In the genomic region with DNA sequence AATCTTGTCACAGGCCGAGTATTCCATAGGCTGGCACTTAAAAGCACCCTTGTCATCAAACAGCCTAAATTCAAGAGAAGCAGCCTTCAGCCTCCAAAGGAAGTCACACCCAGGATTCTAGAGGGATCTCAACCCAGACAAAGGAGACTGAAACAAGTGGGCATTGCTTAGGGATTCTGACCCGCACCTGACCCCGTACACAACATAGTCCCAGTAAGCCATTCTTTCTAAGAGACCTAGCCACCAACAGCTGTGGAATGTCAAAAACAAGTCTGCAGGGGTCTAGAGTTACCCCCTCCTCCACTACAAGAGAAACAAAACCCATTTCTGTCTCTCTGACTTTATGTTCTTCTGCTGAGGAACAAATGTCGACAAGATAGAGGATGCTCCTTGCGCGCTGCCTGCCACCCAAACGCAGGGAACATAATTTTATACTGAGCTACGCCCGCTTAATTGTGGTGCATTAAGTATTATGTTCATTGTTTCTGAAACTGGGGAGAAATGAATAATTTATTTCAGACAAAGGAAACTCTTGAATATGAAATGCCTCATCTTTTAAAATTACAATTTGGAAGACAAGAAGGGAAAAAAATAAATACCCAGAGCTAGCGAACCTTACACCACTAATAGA, we compare ENCODE assay signal across 16 mouse cellular contexts. TPM values are rescaled to one million over a fixed set of nuclear protein-coding genes. Genes with fewer than 3 reads are reported as not detected.
DNase-seq lines count a peak whose midpoint lies in the region; ATAC-seq and TF ChIP-seq lines count a peak whose summit lies in the region.
"Had no signal": no experiment of that assay in that cellular context is flagged by ENCODE, and none has a peak within 500 bp of the region (broad histone marks: within the 10 kb centered on the region; RNA-seq: fewer than 3 reads in every experiment).

No protein-coding gene starts in this region.

- H3K9ac ChIP-seq in heart, embryonic 12.5 days, result no peak overlapping the region
- no peak overlapping the region for H3K9ac ChIP-seq in liver, adult 2 months (ENCODE audit: low read depth, low read length)
- 0 out of 2 replicates have a peak overlapping the region, but pooled peaks have one; percentile 1 for H3K9ac ChIP-seq in neural tube, embryonic 13.5 days
- H3K9ac ChIP-seq: embryonic facial prominence, embryonic 12.5 days; limb, embryonic 15.5 days had no signal

- peaks cover 7% of the 10 kb centered on the region for H3K4me1 ChIP-seq in heart, embryonic 10.5 days
- H3K4me1 ChIP-seq in heart, embryonic 12.5 days (replicated peaks), result peaks cover 22% of the 10 kb centered on the region
- H3K4me1 ChIP-seq in liver, adult 2 months (ENCODE audit: control insufficient read depth, insufficient read depth, low read length), result peaks cover 42% of the 10 kb centered on the region
- peaks cover 61% of the 10 kb centered on the region for H3K4me1 ChIP-seq in neural tube, embryonic 13.5 days (replicated peaks)
- H3K4me1 ChIP-seq: limb, embryonic 15.5 days had no signal

- peak overlapping the region; percentile 19; the same call in 1 of the 2 replicates for H3K27ac ChIP-seq in heart, embryonic 10.5 days
- no peak overlapping the region for H3K27ac ChIP-seq in heart, embryonic 12.5 days (ENCODE audit: poor library complexity, severe bottlenecking)
- H3K27ac ChIP-seq in liver, adult 2 months (replicated peaks; ENCODE audit: insufficient read depth, low read depth, low read length), result peak overlapping the region; percentile 40; the same call in 1 of the 2 replicates
- H3K27ac ChIP-seq in neural tube, embryonic 13.5 days (replicated peaks), result peak overlapping the region; percentile 47
- H3K27ac ChIP-seq: embryonic facial prominence, embryonic 12.5 days; limb, embryonic 15.5 days had no signal

- ATAC-seq in heart, embryonic 12.5 days (ENCODE audit: insufficient number of reproducible peaks, low FRiP score), result no peak
- ATAC-seq in neural tube, embryonic 13.5 days (ENCODE audit: low read depth), result no peak
- ATAC-seq: midbrain, embryonic 16.5 days had no signal

- no peak for TF ChIP-seq POLR2A in liver, adult 2 months (IDR thresholded peaks at IDR 0.05; ENCODE audit: extremely low read depth, insufficient read depth, low read length)

- H3K79me2 ChIP-seq in liver, adult 2 months (ENCODE audit: control insufficient read depth, insufficient read depth, low read length), result peaks cover 38% of the 10 kb centered on the region

- no peak for TF ChIP-seq CTCF in liver, adult 2 months (IDR thresholded peaks at IDR 0.05; ENCODE audit: low read depth, low read length)

- no peaks in the 10 kb centered on the region for H3K27me3 ChIP-seq in heart, embryonic 10.5 days (ENCODE audit: insufficient read depth, poor library complexity, severe bottlenecking)
- 0 out of 2 replicates have a peak, but pooled peaks cover 4% of the 10 kb centered on the region for H3K27me3 ChIP-seq in heart, embryonic 12.5 days (replicated peaks)
- no peaks in the 10 kb centered on the region for H3K27me3 ChIP-seq in liver, adult 2 months (ENCODE audit: control insufficient read depth, insufficient read depth, low read length)
- no peaks in the 10 kb centered on the region for H3K27me3 ChIP-seq in neural tube, embryonic 13.5 days
- H3K27me3 ChIP-seq: embryonic facial prominence, embryonic 12.5 days; limb, embryonic 15.5 days had no signal

- no peaks in the 10 kb centered on the region for H3K36me3 ChIP-seq in heart, embryonic 10.5 days
- no peaks in the 10 kb centered on the region for H3K36me3 ChIP-seq in heart, embryonic 12.5 days
- H3K36me3 ChIP-seq in liver, adult 2 months (ENCODE audit: control insufficient read depth, insufficient read depth, low read length), result peaks cover 12% of the 10 kb centered on the region; the same call in 1 of the 2 replicates
- H3K36me3 ChIP-seq in neural tube, embryonic 13.5 days, result peaks cover 4% of the 10 kb centered on the region
- H3K36me3 ChIP-seq: embryonic facial prominence, embryonic 12.5 days; limb, embryonic 15.5 days had no signal

- DNase-seq in heart, embryonic 10.5 days (ENCODE audit: low spot score), result no peak
- no peak for DNase-seq in liver, adult 2 months (ENCODE audit: extremely low read depth, low read depth, low spot score)
- no peak for DNase-seq in liver
- DNase-seq in embryo, embryonic 10 days (ENCODE audit: low spot score), result peak; percentile 35
- DNase-seq in ovary, postnatal 10 days (ENCODE audit: low spot score), result no peak
- no peak for DNase-seq in cerebellum, adult 18-20 months
- DNase-seq: B cell, adult 2 months; cerebellum, adult 8-10 months; right cerebral cortex, postnatal 25 days; thymus, adult 2 months had no signal

- 72% methylated on average over 10 of the region's 10 CpGs for WGBS in heart, embryonic 10.5 days
- WGBS in heart, embryonic 12.5 days, result 73% methylated on average over 10 of the region's 10 CpGs
- 90% methylated on average over 10 of the region's 10 CpGs for WGBS in liver, adult 2 months
- WGBS in neural tube, embryonic 13.5 days, result 34% methylated on average over 10 of the region's 10 CpGs

- H3K4me2 ChIP-seq in heart, embryonic 12.5 days, result no peak overlapping the region
- no peak overlapping the region for H3K4me2 ChIP-seq in neural tube, embryonic 13.5 days
- H3K4me2 ChIP-seq: embryonic facial prominence, embryonic 12.5 days; limb, embryonic 15.5 days had no signal

- no peak overlapping the region for H3K4me3 ChIP-seq in heart, embryonic 10.5 days
- H3K4me3 ChIP-seq in heart, embryonic 12.5 days, result no peak overlapping the region
- no peak overlapping the region for H3K4me3 ChIP-seq in liver, adult 2 months (ENCODE audit: insufficient read depth, low read depth, low read length)
- no peak overlapping the region for H3K4me3 ChIP-seq in neural tube, embryonic 13.5 days
- H3K4me3 ChIP-seq: embryonic facial prominence, embryonic 12.5 days; limb, embryonic 15.5 days had no signal

- H3K9me3 ChIP-seq in heart, embryonic 10.5 days, result no peaks in the 10 kb centered on the region
- no peaks in the 10 kb centered on the region for H3K9me3 ChIP-seq in heart, embryonic 12.5 days (replicated peaks)
- H3K9me3 ChIP-seq in neural tube, embryonic 13.5 days, result no peaks in the 10 kb centered on the region
- H3K9me3 ChIP-seq: embryonic facial prominence, embryonic 12.5 days; limb, embryonic 15.5 days had no signal

RNA-seq across cellular contexts. Expression of gene Gfra1, which starts 18.2 kb away (rescaled TPM):
- 2.1 and 6.0 TPM in 2 replicates for polyA plus RNA-seq in heart, embryonic 10.5 days (2016; fragmentation: Nextera tagmentation; extraction: Ambion mirVana)
- polyA plus RNA-seq in heart, embryonic 12.5 days (2016; fragmentation: Nextera tagmentation; extraction: Ambion mirVana), result 6.1 and 6.4 TPM in 2 replicates
- total RNA-seq in liver, adult 2 months (2014; rRNA removed), result 101 and 109 TPM in 2 replicates
- 38.9 and 42.4 TPM in 2 replicates for polyA plus RNA-seq in liver, adult 2 months (2012; rRNA removed)
- 72.7 and 83.3 TPM in 2 replicates for polyA plus RNA-seq in neural tube, embryonic 13.5 days (2015; fragmentation: Nextera tagmentation; extraction: Ambion mirVana)
- total RNA-seq: MEL had no signal
